Mouse (Mus musculus): Measurements from ENCODE around the gene Rftn1. TPM values are rescaled to one million over a fixed set of nuclear protein-coding genes. Genes with fewer than 3 reads are reported as not detected.

Rftn1 gene
- polyA plus RNA-seq, 1 experiment: 2.8 TPM

- Histone ChIP-seq H3K4me3 (ENCODE audit: control insufficient read depth, low read depth, low read length) (no peak overlapping the region), H3K27me3 (ENCODE audit: control insufficient read depth, insufficient read depth, low read length) (no peaks in the 10 kb centered on the region), H3K4me1 (ENCODE audit: control insufficient read depth, insufficient read depth, low read length) (no peaks in the 10 kb centered on the region), H3K27ac (ENCODE audit: control insufficient read depth, insufficient read depth, low read depth, low read length) (no peak overlapping the region), H3K36me3 (ENCODE audit: control insufficient read depth, insufficient read depth, low read length) (no peaks in the 10 kb centered on the region)
- TF ChIP-seq CTCF (IDR thresholded peaks at IDR 0.05; ENCODE audit: control insufficient read depth, insufficient read depth, insufficient replicate concordance, low read depth, low read length): no peak
- TF ChIP-seq POLR2A (IDR thresholded peaks at IDR 0.05; ENCODE audit: control insufficient read depth, low read depth, low read length): no peak
Observed at GRCm38 (mm10) chr17:50160904-50161805, 29.3 kb downstream of the Rftn1 start.

- Histone ChIP-seq H3K36me3 (ENCODE audit: control insufficient read depth, insufficient read depth, low read length) (no peaks in the 10 kb centered on the region), H3K27me3 (ENCODE audit: control insufficient read depth, insufficient read depth, low read length) (no peaks in the 10 kb centered on the region), H3K4me1 (ENCODE audit: control insufficient read depth, insufficient read depth, low read length) (no peaks in the 10 kb centered on the region), H3K4me3 (ENCODE audit: control insufficient read depth, low read depth, low read length) (no peak overlapping the region), H3K27ac (ENCODE audit: control insufficient read depth, insufficient read depth, low read depth, low read length) (no peak overlapping the region)
- TF ChIP-seq CTCF (IDR thresholded peaks at IDR 0.05; ENCODE audit: control insufficient read depth, insufficient read depth, insufficient replicate concordance, low read depth, low read length): no peak
- TF ChIP-seq POLR2A (IDR thresholded peaks at IDR 0.05; ENCODE audit: control insufficient read depth, low read depth, low read length): no peak
Observed at GRCm38 (mm10) chr17:50160357-50160756, 30.1 kb downstream of the Rftn1 start.

- Histone ChIP-seq H3K4me1 (ENCODE audit: control insufficient read depth, insufficient read depth, low read length) (no peaks in the 10 kb centered on the region), H3K27me3 (ENCODE audit: control insufficient read depth, insufficient read depth, low read length) (no peaks in the 10 kb centered on the region), H3K4me3 (ENCODE audit: control insufficient read depth, low read depth, low read length) (no peak overlapping the region), H3K36me3 (ENCODE audit: control insufficient read depth, insufficient read depth, low read length) (no peaks in the 10 kb centered on the region), H3K27ac (ENCODE audit: control insufficient read depth, insufficient read depth, low read depth, low read length) (no peak overlapping the region)
- no peak for TF ChIP-seq CTCF (IDR thresholded peaks at IDR 0.05; ENCODE audit: control insufficient read depth, insufficient read depth, insufficient replicate concordance, low read depth, low read length)
Observed at GRCm38 (mm10) chr17:50159816-50160215, 30.7 kb downstream of the Rftn1 start.

GRCm38 (mm10) chr17:50158565-50158964 is 31.9 kb downstream of the Rftn1 start:
- H3K4me1 ChIP-seq (ENCODE audit: control insufficient read depth, insufficient read depth, low read length): no peaks in the 10 kb centered on the region
- no peaks in the 10 kb centered on the region for H3K36me3 ChIP-seq (ENCODE audit: control insufficient read depth, insufficient read depth, low read length)
- no peak overlapping the region for H3K27ac ChIP-seq (ENCODE audit: control insufficient read depth, insufficient read depth, low read depth, low read length)
- no peak overlapping the region for H3K4me3 ChIP-seq (ENCODE audit: control insufficient read depth, low read depth, low read length)
- TF ChIP-seq CTCF (IDR thresholded peaks at IDR 0.05; ENCODE audit: control insufficient read depth, insufficient read depth, insufficient replicate concordance, low read depth, low read length) (no peak), POLR2A (IDR thresholded peaks at IDR 0.05; ENCODE audit: control insufficient read depth, low read depth, low read length) (no peak)
- H3K27me3 ChIP-seq (ENCODE audit: control insufficient read depth, insufficient read depth, low read length): no peaks in the 10 kb centered on the region

- Histone ChIP-seq H3K27ac (ENCODE audit: control insufficient read depth, insufficient read depth, low read depth, low read length) (no peak overlapping the region), H3K36me3 (ENCODE audit: control insufficient read depth, insufficient read depth, low read length) (no peaks in the 10 kb centered on the region), H3K4me3 (ENCODE audit: control insufficient read depth, low read depth, low read length) (no peak overlapping the region), H3K4me1 (ENCODE audit: control insufficient read depth, insufficient read depth, low read length) (no peaks in the 10 kb centered on the region), H3K27me3 (ENCODE audit: control insufficient read depth, insufficient read depth, low read length) (no peaks in the 10 kb centered on the region)
- TF ChIP-seq CTCF (IDR thresholded peaks at IDR 0.05; ENCODE audit: control insufficient read depth, insufficient read depth, insufficient replicate concordance, low read depth, low read length): no peak
- TF ChIP-seq POLR2A (IDR thresholded peaks at IDR 0.05; ENCODE audit: control insufficient read depth, low read depth, low read length): no peak
Observed at GRCm38 (mm10) chr17:50157190-50158150, 33.0 kb downstream of the Rftn1 start.

GRCm38 (mm10) chr17:50152085-50152484 is 38.4 kb downstream of the Rftn1 start:
- no peaks in the 10 kb centered on the region for H3K4me1 ChIP-seq (ENCODE audit: control insufficient read depth, insufficient read depth, low read length)
- H3K36me3 ChIP-seq (ENCODE audit: control insufficient read depth, insufficient read depth, low read length): no peaks in the 10 kb centered on the region
- H3K27me3 ChIP-seq (ENCODE audit: control insufficient read depth, insufficient read depth, low read length): no peaks in the 10 kb centered on the region
- H3K27ac ChIP-seq (ENCODE audit: control insufficient read depth, insufficient read depth, low read depth, low read length): no peak overlapping the region
- TF ChIP-seq POLR2A (IDR thresholded peaks at IDR 0.05; ENCODE audit: control insufficient read depth, low read depth, low read length): no peak
- no peak for TF ChIP-seq CTCF (IDR thresholded peaks at IDR 0.05; ENCODE audit: control insufficient read depth, insufficient read depth, insufficient replicate concordance, low read depth, low read length)
- no peak overlapping the region for H3K4me3 ChIP-seq (ENCODE audit: control insufficient read depth, low read depth, low read length)

- Histone ChIP-seq H3K4me1 (ENCODE audit: control insufficient read depth, insufficient read depth, low read length) (no peaks in the 10 kb centered on the region), H3K4me3 (ENCODE audit: control insufficient read depth, low read depth, low read length) (no peak overlapping the region)
Observed at GRCm38 (mm10) chr17:50151208-50151723, 39.2 kb downstream of the Rftn1 start.

More at GRCm38 (mm10) chr17:50151208-50151723, 39.2 kb downstream of the Rftn1 start:
- TF ChIP-seq CTCF (IDR thresholded peaks at IDR 0.05; ENCODE audit: control insufficient read depth, insufficient read depth, insufficient replicate concordance, low read depth, low read length) (no peak), POLR2A (IDR thresholded peaks at IDR 0.05; ENCODE audit: control insufficient read depth, low read depth, low read length) (no peak)
- no peak overlapping the region for H3K27ac ChIP-seq (ENCODE audit: control insufficient read depth, insufficient read depth, low read depth, low read length)
- H3K36me3 ChIP-seq (ENCODE audit: control insufficient read depth, insufficient read depth, low read length): no peaks in the 10 kb centered on the region
- no peaks in the 10 kb centered on the region for H3K27me3 ChIP-seq (ENCODE audit: control insufficient read depth, insufficient read depth, low read length)
